Mouse (Mus musculus) limb, embryonic 11.5 days (tissue): ENCODE measurements around the gene Noxred1. TPM values are rescaled to one million over a fixed set of nuclear protein-coding genes. Genes with fewer than 3 reads are reported as not detected.

Experiments
- ATAC-seq: fragments of 200-750 bp; cut with Nextera tagmentation; 2 replicates; pipeline ENCODE4 v1.8.0; 2017; ENCODE audit warnings: low read depth; ENCODE audit not compliant: insufficient number of reproducible peaks, low FRiP score, low TSS enrichment
- DNase-seq: peaks from one replicate; pipeline ENCODE4 v3.0.0-alpha.2; 2015; ENCODE audit warnings: low spot score
- H3K27ac ChIP-seq: fragments of 300-500 bp; sonication (generic); replicated peaks from 2 replicates; pipeline ENCODE4 v1.5.1; 2014; ENCODE audit warnings: low read depth, mild to moderate bottlenecking, low read length
- H3K27me3 ChIP-seq: fragments of 300-500 bp; sonication (generic); 2 replicates; pipeline ENCODE4 v1.6.1; 2014; ENCODE audit warnings: mild to moderate bottlenecking, low read length, mixed read lengths; ENCODE audit not compliant: control insufficient read depth, insufficient read depth
- H3K36me3 ChIP-seq: fragments of 300-500 bp; sonication (generic); 2 replicates; pipeline ENCODE4 v1.6.1; 2014; ENCODE audit warnings: mild to moderate bottlenecking, low read length, moderate library complexity, mixed read lengths; ENCODE audit not compliant: control insufficient read depth, insufficient read depth
- H3K4me1 ChIP-seq: fragments of 300-500 bp; sonication (generic); 2 replicates; pipeline ENCODE4 v1.6.1; 2014; ENCODE audit warnings: low read length, mixed read lengths; ENCODE audit not compliant: control insufficient read depth, insufficient read depth
- H3K4me2 ChIP-seq: fragments of 300-500 bp; sonication (generic); 2 replicates; pipeline ENCODE4 v1.6.1; 2014; ENCODE audit warnings: low read depth, mild to moderate bottlenecking, moderate library complexity; ENCODE audit not compliant: severe bottlenecking
- H3K4me3 ChIP-seq: fragments of 300-500 bp; sonication (generic); 2 replicates; pipeline ENCODE4 v1.5.1; 2014; ENCODE audit warnings: low read depth, low read length
- H3K9ac ChIP-seq: fragments of 300-500 bp; sonication (generic); 2 replicates; pipeline ENCODE4 v1.6.1; 2014; ENCODE audit warnings: mild to moderate bottlenecking, low read length
- H3K9me3 ChIP-seq: fragments of 300-500 bp; sonication (generic); 2 replicates; pipeline ENCODE4 v1.6.1; 2016; ENCODE audit warnings: low read length; ENCODE audit not compliant: control insufficient read depth
- WGBS: fragments of 180-500 bp; shearing (Covaris S2); extraction: QIAGEN DNeasy Blood & Tissue Kit; methylation state at CpG from one replicate; pipeline ENCODE4 v1.1.7; 2014; 5-methylcytosine and 5-hydroxymethylcytosine counted together
- polyA plus RNA-seq: library from polyadenylated mRNA; unstranded; fragments of >200 nt; fragmentation: Nextera tagmentation; extraction: Ambion mirVana; gene quantifications from 2 replicates; pipeline ENCODE4 v1.2.1, GENCODE M21; 2014

Noxred1 gene
- polyA plus RNA-seq, 1 experiment from 2014 or later, result 0.71 TPM

- DNase-seq, result no peak
- Histone ChIP-seq H3K4me2 (no peak overlapping the region), H3K4me3 (no peak overlapping the region), H3K4me1 (no peaks in the 10 kb centered on the region), H3K9ac (no peak overlapping the region), H3K27ac (no peak overlapping the region), H3K9me3 (no peaks in the 10 kb centered on the region), H3K36me3 (peaks cover 16% of the 10 kb centered on the region), H3K27me3 (no peaks in the 10 kb centered on the region)
- no peak for ATAC-seq
- 97% methylated on average over 6 of the region's 6 CpGs for WGBS
These were observed 15.3 kb upstream of the Noxred1 start for GRCm38 (mm10) chr12:87253878-87254277.

GRCm38 (mm10) chr12:87250161-87250560, 11.6 kb upstream of the Noxred1 start:
- no peaks in the 10 kb centered on the region for H3K27me3 ChIP-seq
- DNase-seq, result no peak
- H3K4me3 ChIP-seq, result no peak overlapping the region
- H3K9me3 ChIP-seq, result no peaks in the 10 kb centered on the region
- H3K4me1 ChIP-seq, result no peaks in the 10 kb centered on the region
- H3K27ac ChIP-seq, result no peak overlapping the region
- H3K9ac ChIP-seq, result no peak overlapping the region
- H3K36me3 ChIP-seq, result peaks cover 9% of the 10 kb centered on the region
- WGBS, result 87% methylated on average over 6 of the region's 6 CpGs
- no peak for ATAC-seq
- H3K4me2 ChIP-seq, result no peak overlapping the region

GRCm38 (mm10) chr12:87236882-87237483, 1.5 kb downstream of the Noxred1 start:
- WGBS, result 92% methylated on average over 5 of the region's 5 CpGs
- Histone ChIP-seq H3K4me2 (no peak overlapping the region), H3K4me1 (no peaks in the 10 kb centered on the region), H3K9me3 (no peaks in the 10 kb centered on the region), H3K9ac (no peak overlapping the region), H3K36me3 (peaks cover 9% of the 10 kb centered on the region), H3K4me3 (no peak overlapping the region), H3K27me3 (no peaks in the 10 kb centered on the region), H3K27ac (no peak overlapping the region)
- no peak for ATAC-seq
- no peak for DNase-seq

DNA sequence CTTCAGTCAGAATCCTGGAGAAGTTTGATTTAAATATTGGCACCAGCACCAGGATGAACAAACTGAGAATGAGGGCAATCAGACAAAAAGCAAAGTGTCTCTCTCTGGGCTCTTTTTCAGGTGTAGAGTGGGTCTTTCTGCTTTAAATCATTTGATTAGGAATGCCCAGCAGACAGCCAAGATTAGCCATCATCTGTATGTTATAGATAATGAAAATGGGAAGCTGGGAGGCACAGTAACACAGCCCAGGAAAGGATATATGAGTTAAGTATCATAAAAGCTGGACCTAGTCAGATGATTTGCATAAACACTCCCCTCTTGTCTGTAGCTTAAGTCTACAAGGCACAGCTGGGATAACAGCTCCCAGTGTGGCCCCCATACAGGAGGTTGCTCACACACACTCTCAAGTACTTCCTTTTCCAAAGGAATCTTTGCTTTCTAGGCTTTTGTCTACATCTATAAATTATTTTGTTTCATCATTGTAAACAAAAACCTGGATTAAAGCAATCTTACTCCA, 8.1 kb downstream of the Noxred1 start:
- no peak overlapping the region for H3K4me3 ChIP-seq
- DNase-seq, result no peak

GRCm38 (mm10) chr12:87229633-87230032, 8.9 kb downstream of the Noxred1 start:
- Histone ChIP-seq H3K27me3 (no peaks in the 10 kb centered on the region), H3K36me3 (no peaks in the 10 kb centered on the region), H3K9ac (no peak overlapping the region), H3K4me2 (no peak overlapping the region), H3K4me3 (no peak overlapping the region), H3K27ac (no peak overlapping the region), H3K9me3 (no peaks in the 10 kb centered on the region), H3K4me1 (no peaks in the 10 kb centered on the region)
- 90% methylated on average over 2 of the region's 2 CpGs for whole genome bisulfite sequencing
- ATAC-seq (no peak), DNase-seq (no peak)

More for the DNA sequence above, 8.1 kb downstream of the Noxred1 start:
- Histone ChIP-seq H3K27me3 (no peaks in the 10 kb centered on the region), H3K9ac (no peak overlapping the region), H3K9me3 (no peaks in the 10 kb centered on the region), H3K4me1 (no peaks in the 10 kb centered on the region), H3K36me3 (no peaks in the 10 kb centered on the region), H3K4me2 (no peak overlapping the region), H3K27ac (no peak overlapping the region)
- ATAC-seq, result no peak

DNA sequence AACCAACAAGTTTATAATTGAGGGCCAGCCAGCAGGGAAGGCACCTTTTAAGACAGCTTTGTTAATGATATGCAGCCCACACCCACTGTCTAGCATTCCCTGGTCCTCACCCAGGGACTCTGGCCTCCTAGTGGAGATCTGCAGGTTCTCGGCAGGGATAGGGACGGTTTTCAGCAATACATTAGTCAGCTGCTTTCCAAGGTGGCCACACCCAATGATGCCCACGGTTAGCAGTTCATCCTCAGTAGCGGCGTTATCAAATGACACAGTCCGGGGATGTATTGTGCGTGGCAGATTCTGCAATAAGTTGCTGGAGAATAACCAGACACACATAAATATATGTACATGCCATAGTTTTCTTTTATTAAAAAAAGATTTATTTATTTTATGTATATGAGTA, 11.7 kb downstream of the Noxred1 start:
- H3K36me3 ChIP-seq, result no peaks in the 10 kb centered on the region
- H3K4me3 ChIP-seq, result no peak overlapping the region
- ATAC-seq (no peak), DNase-seq (no peak)
- no peaks in the 10 kb centered on the region for H3K4me1 ChIP-seq
- H3K9me3 ChIP-seq, result no peaks in the 10 kb centered on the region
- WGBS, result 74% methylated on average over 7 of the region's 7 CpGs
- H3K27me3 ChIP-seq, result no peaks in the 10 kb centered on the region
- H3K9ac ChIP-seq, result no peak overlapping the region
- H3K27ac ChIP-seq, result no peak overlapping the region
- H3K4me2 ChIP-seq, result no peak overlapping the region

DNA sequence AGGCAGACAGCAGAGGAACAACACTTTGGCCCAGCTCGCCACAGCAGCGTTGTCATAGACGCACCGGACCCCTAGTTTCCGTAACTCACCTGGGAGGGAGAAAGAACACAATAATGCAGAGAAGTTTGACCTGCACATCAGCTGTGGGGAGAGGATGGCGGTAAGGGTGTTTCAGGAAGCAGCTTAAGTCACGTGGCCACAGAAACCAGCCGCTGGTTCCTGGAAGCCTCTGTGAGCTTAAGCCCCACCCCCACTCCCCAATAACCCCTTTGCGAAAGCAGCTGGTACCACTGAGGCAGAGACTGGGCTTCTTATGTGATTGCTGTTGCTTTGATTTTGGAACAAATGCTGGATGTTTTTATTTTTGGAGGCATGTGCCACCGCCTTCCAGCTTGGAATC, 13.6 kb downstream of the Noxred1 start:
- H3K4me1 ChIP-seq, result no peaks in the 10 kb centered on the region
- H3K36me3 ChIP-seq, result no peaks in the 10 kb centered on the region
- H3K9me3 ChIP-seq, result no peaks in the 10 kb centered on the region
- 76% methylated on average over 10 of the region's 10 CpGs for WGBS
- no peak overlapping the region for H3K4me3 ChIP-seq
- H3K4me2 ChIP-seq, result no peak overlapping the region
- no peak overlapping the region for H3K27ac ChIP-seq
- no peak overlapping the region for H3K9ac ChIP-seq
- ATAC-seq (no peak), DNase-seq (no peak)
- no peaks in the 10 kb centered on the region for H3K27me3 ChIP-seq

- DNase-seq, result no peak
- Histone ChIP-seq H3K9me3 (no peaks in the 10 kb centered on the region), H3K27me3 (no peaks in the 10 kb centered on the region), H3K4me1 (no peaks in the 10 kb centered on the region), H3K4me3 (no peak overlapping the region), H3K36me3 (no peaks in the 10 kb centered on the region), H3K9ac (no peak overlapping the region), H3K27ac (no peak overlapping the region), H3K4me2 (no peak overlapping the region)
- no peak for ATAC-seq
- 75% methylated on average over 7 of the region's 7 CpGs for WGBS
These were observed 19.2 kb downstream of the Noxred1 start for GRCm38 (mm10) chr12:87219362-87219761.

- no peak for DNase-seq
- Histone ChIP-seq H3K4me3 (no peak overlapping the region), H3K4me1 (no peaks in the 10 kb centered on the region), H3K27me3 (no peaks in the 10 kb centered on the region), H3K4me2 (no peak overlapping the region), H3K9ac (no peak overlapping the region), H3K36me3 (no peaks in the 10 kb centered on the region), H3K27ac (no peak overlapping the region), H3K9me3 (no peaks in the 10 kb centered on the region)
- ATAC-seq, result no peak
These were observed 20.9 kb downstream of the Noxred1 start for GRCm38 (mm10) chr12:87217596-87217995.
